Mouse (Mus musculus): ENCODE results near the gene Parp16. TPM values are rescaled to one million over a fixed set of nuclear protein-coding genes. Genes with fewer than 3 reads are reported as not detected.

The Parp16 gene
- total and polyA plus RNA-seq, 3 experiments = 0.44 to 1.7 (median 0.81) TPM

- H3K9ac ChIP-seq (ENCODE audit: insufficient read depth, low read depth) = no peak overlapping the region
- no peaks in the 10 kb centered on the region for H3K9me3 ChIP-seq (replicated peaks; ENCODE audit: low read length)
- in situ Hi-C loops (cut with MboI; ENCODE audit: low pct_ligation_motif_present, low pct_unique_long_range_greater_than_20kb, low sequenced_read_pairs) = no loop called here
- no peak overlapping the region for H3K4me3 ChIP-seq (replicated peaks in 1 of 3; ENCODE audit: low read depth in 2 of 3, low read length in 2 of 3, poor library complexity in 1 of 3)
- H3K27ac ChIP-seq (ENCODE audit: insufficient read depth, low read depth) = no peak overlapping the region
- no peaks in the 10 kb centered on the region for H3K27me3 ChIP-seq (replicated peaks)
- dilution Hi-C loops (cut with MboI; ENCODE audit: extremely low pct_ligation_motif_present, extremely low pct_unique_long_range_greater_than_20kb, low sequenced_read_pairs) = no loop called here
- no peaks in the 10 kb centered on the region for H3K36me3 ChIP-seq (replicated peaks in 1 of 2; ENCODE audit: control insufficient read depth in 1 of 2, insufficient read depth in 1 of 2, low read length in 1 of 2)
- TF ChIP-seq TBP (conservative IDR thresholded peaks at IDR 0.05; ENCODE audit: low read depth, low read length) (no peak), MXI1 (IDR thresholded peaks at IDR 0.05; ENCODE audit: low read depth, low read length) (no peak), JUN (IDR thresholded peaks at IDR 0.05; ENCODE audit: insufficient read depth, low read depth, low read length) (no peak), ZC3H11A (IDR thresholded peaks at IDR 0.05; ENCODE audit: low read depth, low read length) (no peak), EP300 (IDR thresholded peaks at IDR 0.05; ENCODE audit: low read length) (no peak), CHD2 (IDR thresholded peaks at IDR 0.05; ENCODE audit: low read length) (no peak), RAD21 (IDR thresholded peaks at IDR 0.05; ENCODE audit: low read depth, low read length) (no peak), NELFE (IDR thresholded peaks at IDR 0.05; ENCODE audit: low read depth, low read length) (no peak), MYC (IDR thresholded peaks at IDR 0.05; ENCODE audit: low read depth, low read length) (no peak), USF1 (IDR thresholded peaks at IDR 0.05; ENCODE audit: low read depth, low read length) (no peak), NRF1 (IDR thresholded peaks at IDR 0.05; ENCODE audit: low read depth, low read length) (no peak), SIN3A (IDR thresholded peaks at IDR 0.05; ENCODE audit: low read length) (no peak), MAZ (IDR thresholded peaks at IDR 0.05; ENCODE audit: low read depth, low read length) (no peak), ETS1 (conservative IDR thresholded peaks at IDR 0.05; ENCODE audit: low read depth, low read length) (no peak), ZKSCAN1 (IDR thresholded peaks at IDR 0.05; ENCODE audit: borderline replicate concordance, low read depth, low read length) (no peak), HCFC1 (IDR thresholded peaks at IDR 0.05; ENCODE audit: low read depth, low read length) (no peak), MAFK (IDR thresholded peaks at IDR 0.05; ENCODE audit: insufficient replicate concordance, low read length) (no peak)
- H3K4me2 ChIP-seq (ENCODE audit: insufficient read depth, low read depth, poor library complexity, severe bottlenecking) = no peak overlapping the region
- H3K4me1 ChIP-seq (ENCODE audit: control insufficient read depth in 1 of 2, insufficient read depth in 2 of 2) = 0 out of 4 replicates have a peak, but pooled peaks cover 0 to 1% of the 10 kb centered on the region in 2 experiments
- no peaks in the 10 kb centered on the region for H3K79me2 ChIP-seq (replicated peaks; ENCODE audit: control insufficient read depth, extremely low read depth, insufficient read depth, poor library complexity, severe bottlenecking)
- no peak for DNase-seq (ENCODE audit: extremely low read depth)
Measured at GRCm38 (mm10) chr9:65252026-65252425, 56.9 kb downstream of the Parp16 start.

DNA sequence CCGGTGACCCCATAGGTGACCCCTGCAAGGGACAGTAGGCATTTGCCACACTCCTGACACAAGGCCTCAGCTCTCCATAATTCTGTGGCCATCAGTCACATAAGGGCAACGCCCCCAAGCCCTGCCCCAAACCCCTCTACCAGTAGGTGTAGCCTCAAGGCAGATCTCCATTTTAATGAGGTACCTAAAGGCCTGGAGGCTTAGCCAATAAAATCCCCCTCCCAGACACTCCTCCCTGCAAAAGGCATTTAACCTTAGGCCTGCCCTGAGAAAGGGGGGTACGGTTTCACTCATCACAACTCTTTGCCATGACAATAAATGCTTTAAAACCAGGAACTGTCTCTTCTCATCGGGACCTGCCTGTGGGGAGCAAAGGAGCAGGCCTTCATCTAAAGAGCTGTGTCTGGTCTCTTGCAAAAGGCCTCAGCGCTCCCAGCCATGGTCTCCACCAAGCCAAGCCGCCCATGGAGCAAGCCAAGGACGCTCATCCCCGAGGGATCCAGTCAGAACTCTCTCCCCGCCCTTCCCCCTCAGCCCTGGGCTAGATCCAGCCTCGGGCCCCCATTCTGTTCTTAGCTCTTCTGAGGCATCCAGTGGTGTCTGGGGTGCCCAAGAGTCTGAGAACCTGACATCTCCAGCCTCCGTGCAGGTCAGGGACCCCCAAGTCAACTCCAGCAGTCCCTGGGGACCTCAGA, 60.9 kb downstream of the Parp16 start:
- dilution Hi-C loops (cut with MboI; ENCODE audit: extremely low pct_ligation_motif_present, extremely low pct_unique_long_range_greater_than_20kb, low sequenced_read_pairs) (no loop called here), in situ Hi-C loops (cut with MboI; ENCODE audit: low pct_ligation_motif_present, low pct_unique_long_range_greater_than_20kb, low sequenced_read_pairs) (no loop called here)
- Histone ChIP-seq H3K9me3 (replicated peaks; ENCODE audit: low read length) (no peaks in the 10 kb centered on the region), H3K4me2 (ENCODE audit: insufficient read depth, low read depth, poor library complexity, severe bottlenecking) (no peak overlapping the region), H3K79me2 (replicated peaks; ENCODE audit: control insufficient read depth, extremely low read depth, insufficient read depth, poor library complexity, severe bottlenecking) (no peaks in the 10 kb centered on the region), H3K4me1 (ENCODE audit: control insufficient read depth in 1 of 2, insufficient read depth in 2 of 2) (peaks cover 4% of the 10 kb centered on the region in 2 experiments; a peak in 2 of 4 replicates), H3K27ac (ENCODE audit: insufficient read depth, low read depth) (no peak overlapping the region), H3K9ac (ENCODE audit: insufficient read depth, low read depth) (no peak overlapping the region), H3K36me3 (replicated peaks in 1 of 2; ENCODE audit: control insufficient read depth in 1 of 2, insufficient read depth in 1 of 2, low read length in 1 of 2) (no peaks in the 10 kb centered on the region), H3K27me3 (replicated peaks) (no peaks in the 10 kb centered on the region), H3K4me3 (replicated peaks in 1 of 3; ENCODE audit: low read depth in 2 of 3, low read length in 2 of 3, poor library complexity in 1 of 3) (no peak overlapping the region)
- no peak for TF ChIP-seq JUN (IDR thresholded peaks at IDR 0.05; ENCODE audit: insufficient read depth, low read depth, low read length)
- TF ChIP-seq CHD2 (IDR thresholded peaks at IDR 0.05; ENCODE audit: low read length) = no peak
- TF ChIP-seq MAX (IDR thresholded peaks at IDR 0.05; ENCODE audit: low read length) = no peak
- TF ChIP-seq MAFK (IDR thresholded peaks at IDR 0.05; ENCODE audit: insufficient replicate concordance, low read length) = no peak
- TF ChIP-seq GABPA (IDR thresholded peaks at IDR 0.05; ENCODE audit: insufficient replicate concordance, low read depth, low read length) = no peak
- no peak for TF ChIP-seq MYC (IDR thresholded peaks at IDR 0.05; ENCODE audit: low read depth, low read length)
- no peak for TF ChIP-seq RCOR1 (conservative IDR thresholded peaks at IDR 0.05; ENCODE audit: low read depth, low read length)
- no peak for TF ChIP-seq SMC3 (IDR thresholded peaks at IDR 0.05; ENCODE audit: low read depth, low read length)
- TF ChIP-seq NRF1 (IDR thresholded peaks at IDR 0.05; ENCODE audit: low read depth, low read length) = no peak
- no peak for TF ChIP-seq ETS1 (conservative IDR thresholded peaks at IDR 0.05; ENCODE audit: low read depth, low read length)
- TF ChIP-seq USF2 (conservative IDR thresholded peaks at IDR 0.05; ENCODE audit: low read depth, low read length) = no peak
- no peak for DNase-seq (ENCODE audit: extremely low read depth)
